9 mouse cellular contexts compared by ENCODE assay signal in the genomic region with DNA sequence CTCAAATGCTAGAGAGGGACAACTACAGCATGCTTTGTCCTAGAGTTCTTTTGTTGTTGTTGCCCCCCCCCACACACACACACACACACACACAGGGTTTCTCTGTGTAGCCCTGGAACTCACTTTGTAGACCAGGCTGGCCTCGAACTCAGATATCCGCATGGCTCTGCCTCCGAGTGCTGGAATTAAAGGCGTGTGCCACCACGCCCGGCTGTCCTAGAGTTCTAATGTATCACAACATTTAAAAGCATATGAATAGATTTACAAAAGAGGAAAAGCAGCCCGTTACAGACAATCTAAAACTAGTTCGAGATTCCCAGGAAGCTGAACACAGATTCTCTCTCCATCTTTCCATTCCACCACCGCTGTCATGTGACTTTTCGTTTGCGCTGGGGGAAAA. TPM values are rescaled to one million over a fixed set of nuclear protein-coding genes. Genes with fewer than 3 reads are reported as not detected.
DNase-seq lines count a peak whose midpoint lies in the region; ATAC-seq and TF ChIP-seq lines count a peak whose summit lies in the region.
"Had no signal": no experiment of that assay in that cellular context is flagged by ENCODE, and none has a peak within 500 bp of the region (broad histone marks: within the 10 kb centered on the region; RNA-seq: fewer than 3 reads in every experiment).

No protein-coding gene starts in this region.

- 24% methylated on average over 11 of the region's 11 CpGs for WGBS in lung, postnatal 0 days
- 22% methylated on average over 11 of the region's 11 CpGs for WGBS in lung, adult 2 months
- WGBS in liver, embryonic 13.5 days (ENCODE audit: insufficient replicate concordance) = 14% methylated on average over 11 of the region's 11 CpGs
- 16% methylated on average over 11 of the region's 11 CpGs for WGBS in stomach, postnatal 0 days

- no peak for TF ChIP-seq CTCF in lung, postnatal 0 days (IDR thresholded peaks at IDR 0.05)
- no peak for TF ChIP-seq CTCF in lung, adult 2 months (IDR thresholded peaks at IDR 0.05; ENCODE audit: insufficient read depth, low read length)
- no peak for TF ChIP-seq CTCF in stomach, postnatal 0 days (IDR thresholded peaks at IDR 0.05; ENCODE audit: low read depth)

- no peak for TF ChIP-seq POLR2A in lung, adult 2 months (IDR thresholded peaks at IDR 0.05; ENCODE audit: borderline replicate concordance, extremely low read depth, low read depth, low read length)

- H3K27me3 ChIP-seq in lung, postnatal 0 days (replicated peaks; ENCODE audit: insufficient read depth, low read length) = 0 out of 2 replicates have a peak, but pooled peaks cover 4% of the 10 kb centered on the region
- 0 out of 2 replicates have a peak, but pooled peaks cover 4% of the 10 kb centered on the region for H3K27me3 ChIP-seq in liver, embryonic 13.5 days
- H3K27me3 ChIP-seq in stomach, postnatal 0 days (ENCODE audit: control insufficient read depth, insufficient read depth, low read length) = no peaks in the 10 kb centered on the region

- no peak for ATAC-seq in lung, postnatal 0 days
- ATAC-seq in liver, embryonic 13.5 days (ENCODE audit: low read depth) = 0 out of 2 replicates have a peak, but pooled peaks have one; percentile 12
- ATAC-seq in stomach, postnatal 0 days (ENCODE audit: low FRiP score, low TSS enrichment) = no peak

- H3K9me3 ChIP-seq in lung, postnatal 0 days (ENCODE audit: low read length) = no peaks in the 10 kb centered on the region
- H3K9me3 ChIP-seq in liver, embryonic 13.5 days (replicated peaks) = no peaks in the 10 kb centered on the region
- H3K9me3 ChIP-seq in stomach, postnatal 0 days (ENCODE audit: control insufficient read depth, low read length) = no peaks in the 10 kb centered on the region

- no peak overlapping the region for H3K27ac ChIP-seq in lung, postnatal 0 days (ENCODE audit: low read length)
- no peak overlapping the region for H3K27ac ChIP-seq in liver, embryonic 13.5 days
- no peak overlapping the region for H3K27ac ChIP-seq in stomach, postnatal 0 days (replicated peaks)

- H3K4me2 ChIP-seq in lung, postnatal 0 days (replicated peaks; ENCODE audit: low read depth, low read length) = peak overlapping the region; percentile 19; the same call in 1 of the 2 replicates
- peak overlapping the region; percentile 64 for H3K4me2 ChIP-seq in liver, embryonic 13.5 days
- H3K4me2 ChIP-seq in stomach, postnatal 0 days (replicated peaks; ENCODE audit: low read depth) = peak overlapping the region; percentile 39

- H3K4me3 ChIP-seq in lung, postnatal 0 days (ENCODE audit: low read depth, low read length) = no peak overlapping the region
- H3K4me3 ChIP-seq in lung, adult 2 months (replicated peaks; ENCODE audit: extremely low read depth, low read depth, low read length) = no peak overlapping the region
- H3K4me3 ChIP-seq in liver, embryonic 13.5 days (replicated peaks) = peak overlapping the region; percentile 48
- H3K4me3 ChIP-seq in stomach, postnatal 0 days (ENCODE audit: low read depth, low read length) = no peak overlapping the region

- no peaks in the 10 kb centered on the region for H3K4me1 ChIP-seq in lung, postnatal 0 days (ENCODE audit: insufficient read depth, low read depth, low read length)
- no peaks in the 10 kb centered on the region for H3K4me1 ChIP-seq in lung, adult 2 months (ENCODE audit: control insufficient read depth, insufficient read depth, low read length)
- H3K4me1 ChIP-seq in liver, embryonic 13.5 days (replicated peaks) = peaks cover 8% of the 10 kb centered on the region
- H3K4me1 ChIP-seq in stomach, postnatal 0 days (replicated peaks; ENCODE audit: control insufficient read depth, insufficient read depth) = no peaks in the 10 kb centered on the region

- no peak overlapping the region for H3K9ac ChIP-seq in lung, postnatal 0 days (replicated peaks; ENCODE audit: low read depth)
- H3K9ac ChIP-seq in liver, embryonic 13.5 days = no peak overlapping the region
- no peak overlapping the region for H3K9ac ChIP-seq in stomach, postnatal 0 days (ENCODE audit: low read length)

- H3K36me3 ChIP-seq in lung, postnatal 0 days (ENCODE audit: insufficient read depth, low read length) = no peaks in the 10 kb centered on the region
- no peaks in the 10 kb centered on the region for H3K36me3 ChIP-seq in liver, embryonic 13.5 days
- no peaks in the 10 kb centered on the region for H3K36me3 ChIP-seq in stomach, postnatal 0 days (ENCODE audit: control insufficient read depth, insufficient read depth, low read length)

- TF ChIP-seq EP300 in lung, postnatal 0 days (IDR thresholded peaks at IDR 0.05) = no peak
- TF ChIP-seq EP300 in stomach, postnatal 0 days (optimal IDR thresholded peaks at IDR 0.05) = no peak

- DNase-seq in cerebellum, postnatal 14 days = peak; percentile 6 to 39
- DNase-seq in cerebellum, adult 11-12 months = no peak
- DNase-seq in lung, postnatal 0 days (ENCODE audit: low spot score) = no peak
- DNase-seq in lung, adult 2 months = no peak
- peak; percentile 11 for DNase-seq in liver, embryonic 13.5 days
- no peak for DNase-seq in stomach, postnatal 0 days (ENCODE audit: low spot score)
- DNase-seq in c-Kit-positive CD71-positive TER-119-positive erythroid progenitor cells, embryonic 14.5 days (ENCODE audit: low spot score) = no peak
- DNase-seq in T-cell, adult 2 months (ENCODE audit: low spot score) = no peak

RNA-seq across cellular contexts. Expression of a gene that starts 22.7 kb away (rescaled TPM):
- not detected in 2 replicates for polyA plus RNA-seq in lung, postnatal 0 days (2015; fragmentation: Nextera tagmentation; extraction: Ambion mirVana)
- not detected in 2 replicates for polyA plus RNA-seq in lung, adult 2 months (2012; rRNA removed)
- not detected in 2 replicates for polyA plus RNA-seq in liver, embryonic 13.5 days (2015; fragmentation: Nextera tagmentation; extraction: Ambion mirVana)
- not detected in 2 replicates for polyA plus RNA-seq in stomach, postnatal 0 days (2015; fragmentation: Nextera tagmentation; extraction: Ambion mirVana)
- polyA plus RNA-seq: liver, adult 2 months had no signal

RNA-seq across cellular contexts. Expression of a gene that starts 33.9 kb away (rescaled TPM):
- not detected in 2 replicates for polyA plus RNA-seq in lung, postnatal 0 days (2015; fragmentation: Nextera tagmentation; extraction: Ambion mirVana)
- not detected in 2 replicates for polyA plus RNA-seq in lung, adult 2 months (2012; rRNA removed)
- polyA plus RNA-seq in liver, embryonic 13.5 days (2015; fragmentation: Nextera tagmentation; extraction: Ambion mirVana) = not detected in 2 replicates
- not detected in 2 replicates for polyA plus RNA-seq in stomach, postnatal 0 days (2015; fragmentation: Nextera tagmentation; extraction: Ambion mirVana)
- polyA plus RNA-seq: liver, adult 2 months had no signal

RNA-seq across cellular contexts. Expression of a gene that starts 55.8 kb away (rescaled TPM):
- polyA plus RNA-seq in lung, postnatal 0 days (2015; fragmentation: Nextera tagmentation; extraction: Ambion mirVana) = not detected in 2 replicates
- not detected in 2 replicates for polyA plus RNA-seq in lung, adult 2 months (2012; rRNA removed)
- not detected in 2 replicates for polyA plus RNA-seq in liver, embryonic 13.5 days (2015; fragmentation: Nextera tagmentation; extraction: Ambion mirVana)
- polyA plus RNA-seq in stomach, postnatal 0 days (2015; fragmentation: Nextera tagmentation; extraction: Ambion mirVana) = not detected in 2 replicates
- polyA plus RNA-seq: liver, adult 2 months had no signal

Comparison
In these comparisons a context has a peak if more than half of its experiments do, and no peak if none do; other contexts are left out.
1. DNase-seq: peak in cerebellum, postnatal 14 days (2 of 2) and liver, embryonic 13.5 days (single experiment); none in cerebellum, adult 11-12 months (single experiment), lung, postnatal 0 days (single experiment), lung, adult 2 months (single experiment), stomach, postnatal 0 days (single experiment), c-Kit-positive CD71-positive TER-119-positive erythroid progenitor cells, embryonic 14.5 days (single experiment) and T-cell, adult 2 months (single experiment).
2. Peak in every context shown above with its lines, with median percentiles within 50 percentile points of each other: H3K4me2 ChIP-seq.